Mouse (Mus musculus) adrenal gland, postnatal 4 days (tissue): ENCODE data around the gene Trim28. TPM values are rescaled to one million over a fixed set of nuclear protein-coding genes. Genes with fewer than 3 reads are reported as not detected.
"Not testable (repeated sequence)": the region's sequence is repeated elsewhere in the genome, so short reads cannot be mapped to it uniquely, and the experiment has no call there.

Experiments
- DNase-seq, 2 experiments: peaks; one replicate each; pipeline ENCODE4 v3.0.0; 2021 to 2022; ENCODE audit warnings: low spot score in 2 of 2, mixed read lengths in 2 of 2
- total RNA-seq, 2 experiments: library from RNA; stranded (reverse); gene quantifications; 2 replicates each; pipeline ENCODE4 v1.2.3; 2021

Trim28 gene
- total RNA-seq, 2 experiments from 2014 or later: 392 to 400 TPM

DNA sequence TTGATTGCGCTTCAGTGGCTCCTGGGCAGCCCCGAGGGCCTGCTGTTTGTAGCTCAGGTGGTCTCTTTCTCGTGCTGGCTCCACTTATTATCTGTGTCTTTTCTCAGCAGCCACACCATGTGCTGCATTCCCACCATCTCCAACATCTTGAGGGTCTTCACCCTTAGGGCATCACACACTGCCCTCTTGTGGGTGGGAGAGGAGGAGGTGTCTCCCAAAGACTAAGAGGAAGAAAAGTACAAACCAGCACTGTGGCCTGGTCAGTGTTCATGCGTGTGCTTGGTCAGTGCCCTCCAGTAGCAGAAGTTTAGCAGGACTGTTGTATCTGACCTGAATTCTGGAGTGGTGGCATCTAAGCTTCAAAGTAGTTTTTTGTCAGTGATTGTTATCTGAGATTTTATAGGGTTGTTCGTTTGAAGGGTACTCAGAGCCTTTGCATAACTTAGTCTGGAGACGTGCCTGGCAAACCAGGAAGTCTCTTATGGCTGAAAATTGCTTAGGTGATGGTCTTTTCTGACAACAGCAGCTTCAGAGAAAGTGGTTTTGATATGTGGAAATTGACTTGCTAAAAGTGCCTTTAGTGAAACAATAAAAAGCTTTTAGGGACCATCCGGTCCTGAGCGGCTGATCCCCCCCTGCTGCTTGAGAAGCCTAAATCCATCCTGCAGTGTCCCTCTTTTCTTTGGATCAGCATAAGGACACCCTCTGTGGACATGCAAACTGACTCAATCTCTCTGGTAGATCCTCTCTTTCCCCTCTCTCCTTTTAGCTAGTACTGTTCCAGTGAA, 58.2 kb downstream of the Trim28 start:
- no peak for DNase-seq

GRCm38 (mm10) chr7:13059536-13059935, 60.6 kb downstream of the Trim28 start:
- no peak for DNase-seq

- DNase-seq: not testable (repeated sequence)
Observed at GRCm38 (mm10) chr7:13063399-13063798, 64.5 kb downstream of the Trim28 start.

- DNase-seq: no peak
Observed at GRCm38 (mm10) chr7:13072293-13072692, 73.4 kb downstream of the Trim28 start.

Other genes starting within 250 kb of the Trim28 start
- 1 to 10 TPM; 8.0 to 8.2 TPM for gene Zscan18, start 195.5 kb upstream of the Trim28 start, total RNA-seq
- gene Zfp329, start 180.3 kb upstream of the Trim28 start, total RNA-seq: 10 to 100 TPM; 16.0 to 16.4 TPM
- gene Zfp110, start 164.4 kb upstream of the Trim28 start, total RNA-seq: 10 to 100 TPM; 34.2 to 35.4 TPM
- gene Zfp128, start 117.9 kb upstream of the Trim28 start, total RNA-seq: 1 to 10 TPM; 5.3 to 5.7 TPM
- gene Zscan22, start 101.3 kb upstream of the Trim28 start, total RNA-seq: 10 to 100 TPM; 11.3 to 12.4 TPM
- gene Rps5, start 76.8 kb upstream of the Trim28 start, total RNA-seq: 1,000 to 10,000 TPM; 1,322 to 1,347 TPM
- gene Rnf225, start 71.7 kb upstream of the Trim28 start, total RNA-seq: under 1 TPM; 0.59 to 0.64 TPM
- gene Zfp324, start 33.3 kb upstream of the Trim28 start, total RNA-seq: 10 to 100 TPM; 12.7 to 13.5 TPM
- gene Zfp446, start 21.3 kb upstream of the Trim28 start, total RNA-seq: 10 to 100 TPM in 1 of 2 experiments, 1 to 10 TPM in 1; 9.2 to 11.3 TPM
- 10 to 100 TPM in 1 of 2 experiments, under 1 TPM in 1; 0.70 to 16.3 TPM for gene Slc27a5, start 922 bp upstream of the Trim28 start, total RNA-seq
- 10 to 100 TPM; 18.4 to 18.5 TPM for gene Zbtb45, start 10.9 kb downstream of the Trim28 start, total RNA-seq
- gene Chmp2a, start 35.7 kb downstream of the Trim28 start, total RNA-seq: 100 to 1,000 TPM; 181 to 189 TPM
- 100 to 1,000 TPM; 168 to 181 TPM for gene Ube2m, start 39.2 kb downstream of the Trim28 start, total RNA-seq
- gene Mzf1, start 55.6 kb downstream of the Trim28 start, total RNA-seq: 1 to 10 TPM; 5.5 to 6.0 TPM
- gene Vmn1r85, start 96.1 kb downstream of the Trim28 start, total RNA-seq: not detected
- gene Vmn1r86, start 120.8 kb downstream of the Trim28 start, total RNA-seq: not detected
- gene Vmn1r87, start 141.0 kb downstream of the Trim28 start, total RNA-seq: not detected
- gene Vmn1r88, start 160.5 kb downstream of the Trim28 start, total RNA-seq: under 1 TPM; 0.08 to 0.14 TPM
- not detected for gene Vmn1r89, start 213.9 kb downstream of the Trim28 start, total RNA-seq